Mouse (Mus musculus) myocyte (in vitro differentiated cells): ENCODE measurements around the gene Fam129b.

Source experiments
- CEBPB ChIP-seq: IDR thresholded peaks from 2 replicates; pipeline ENCODE4 v1.6.1; 2011; ENCODE audit warnings: mild to moderate bottlenecking, moderate library complexity; ENCODE audit not compliant: poor library complexity, insufficient read depth, severe bottlenecking
- E2F4 ChIP-seq: IDR thresholded peaks from one replicate; pipeline ENCODE4 v1.6.1; 2011; ENCODE audit warnings: mild to moderate bottlenecking, control low read depth, moderate library complexity; ENCODE audit not compliant: insufficient read depth
- MAX ChIP-seq: IDR thresholded peaks from one replicate; pipeline ENCODE4 v1.6.1; 2011; ENCODE audit warnings: low read depth, mild to moderate bottlenecking, control low read depth
- MYOD1 ChIP-seq, 3 experiments: IDR thresholded peaks; one replicate each; pipeline ENCODE4 v1.6.1; 2011; ENCODE audit warnings: control low read depth in 2 of 3, low read depth in 2 of 3, mild to moderate bottlenecking in 2 of 3, moderate library complexity in 1 of 3; ENCODE audit not compliant: insufficient read length in 2 of 3, control insufficient read depth in 1 of 3
- MYOG ChIP-seq, 3 experiments: IDR thresholded peaks; one replicate each; pipeline ENCODE4 v1.6.1; 2011; ENCODE audit warnings: control low read depth in 2 of 3, low read depth in 2 of 3, mild to moderate bottlenecking in 2 of 3; ENCODE audit not compliant: insufficient read length in 2 of 3, control insufficient read depth in 1 of 3, insufficient read depth in 1 of 3
- POLR2A ChIP-seq: IDR thresholded peaks from one replicate; pipeline ENCODE4 v1.6.1; 2011; ENCODE audit warnings: low read depth, mild to moderate bottlenecking, control low read depth, moderate library complexity; ENCODE audit not compliant: insufficient read length
- POLR2AphosphoS2 ChIP-seq: IDR thresholded peaks from one replicate; pipeline ENCODE4 v1.6.1; 2011; ENCODE audit warnings: low read depth, control low read depth; ENCODE audit not compliant: insufficient read length
- SRF ChIP-seq: IDR thresholded peaks from one replicate; pipeline ENCODE4 v1.6.1; 2011; ENCODE audit warnings: low read depth; ENCODE audit not compliant: control insufficient read depth, insufficient read length
- TCF12 ChIP-seq: IDR thresholded peaks from one replicate; pipeline ENCODE4 v1.6.1; 2011; ENCODE audit warnings: mild to moderate bottlenecking, control low read depth; ENCODE audit not compliant: poor library complexity, insufficient read depth, severe bottlenecking
- TCF3 ChIP-seq: IDR thresholded peaks from one replicate; pipeline ENCODE4 v1.6.1; 2011; ENCODE audit warnings: low read depth, control low read depth; ENCODE audit not compliant: insufficient read length
- USF1 ChIP-seq: IDR thresholded peaks from one replicate; pipeline ENCODE4 v1.6.1; 2011; ENCODE audit warnings: low read depth, mild to moderate bottlenecking, control low read depth, moderate library complexity

DNA sequence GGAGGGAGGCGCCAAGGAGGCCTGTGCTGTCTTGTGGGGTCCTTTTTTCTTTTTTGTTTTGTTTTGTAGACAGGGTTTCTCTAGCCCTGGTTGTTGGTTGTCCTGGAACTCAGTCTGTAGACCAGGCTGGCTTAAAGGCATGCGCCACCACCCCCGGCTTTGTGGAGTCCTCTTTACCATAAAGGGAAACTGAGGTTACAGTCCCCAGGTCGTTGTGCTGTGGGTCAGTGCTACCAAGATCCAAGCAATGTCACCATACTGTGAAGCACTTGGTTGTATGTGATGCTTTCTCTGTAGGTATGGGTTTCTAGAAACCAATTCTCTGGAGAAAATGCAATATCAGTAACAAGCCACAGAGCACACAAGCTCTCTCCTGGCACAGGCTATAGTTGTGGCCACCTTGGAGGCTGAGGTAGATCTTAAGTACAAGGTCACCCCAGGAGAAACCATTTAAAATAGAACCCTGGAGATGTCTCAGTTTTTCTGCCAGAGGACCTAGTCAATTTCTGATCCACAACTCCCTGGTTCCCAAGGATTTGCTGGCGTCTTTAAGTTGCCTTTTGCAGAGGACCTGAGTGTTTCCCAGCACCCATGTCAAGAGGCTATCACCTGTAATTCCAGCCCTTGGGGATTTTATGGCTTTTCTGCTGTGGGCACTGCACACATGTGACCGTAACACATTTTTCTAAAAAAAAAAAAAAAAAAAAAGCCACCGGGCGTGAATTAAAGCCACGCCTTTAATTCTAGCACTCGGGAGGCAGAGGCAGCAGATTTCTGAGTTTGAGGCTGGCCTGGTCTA is 88.9 kb downstream of the Fam129b start:
- TF ChIP-seq POLR2A = peak; percentile 49
- TF ChIP-seq MAX = no peak
- no peak for TF ChIP-seq TCF12
- TF ChIP-seq POLR2AphosphoS2 = peak; percentile 61
- TF ChIP-seq USF1 = no peak
- no peak for TF ChIP-seq E2F4
- TF ChIP-seq MYOG (IDR thresholded peaks at IDR 0.05; ENCODE audit: control insufficient read depth in 1 of 3, insufficient read depth in 1 of 3, insufficient read length in 2 of 3, low read depth in 2 of 3) = no peak
- no peak for TF ChIP-seq MYOD1 (IDR thresholded peaks at IDR 0.05; ENCODE audit: control insufficient read depth in 1 of 3, insufficient read length in 2 of 3, low read depth in 2 of 3)
- no peak for TF ChIP-seq CEBPB
- TF ChIP-seq SRF = no peak
- no peak for TF ChIP-seq TCF3
